Mouse (Mus musculus) myocyte (in vitro differentiated cells): ENCODE measurements around the gene Islr.

Experiments used
- E2F4 ChIP-seq: IDR thresholded peaks from one replicate; pipeline ENCODE4 v1.6.1; 2011; ENCODE audit warnings: mild to moderate bottlenecking, control low read depth, moderate library complexity; ENCODE audit not compliant: insufficient read depth
- USF1 ChIP-seq: IDR thresholded peaks from one replicate; pipeline ENCODE4 v1.6.1; 2011; ENCODE audit warnings: low read depth, mild to moderate bottlenecking, control low read depth, moderate library complexity

DNA sequence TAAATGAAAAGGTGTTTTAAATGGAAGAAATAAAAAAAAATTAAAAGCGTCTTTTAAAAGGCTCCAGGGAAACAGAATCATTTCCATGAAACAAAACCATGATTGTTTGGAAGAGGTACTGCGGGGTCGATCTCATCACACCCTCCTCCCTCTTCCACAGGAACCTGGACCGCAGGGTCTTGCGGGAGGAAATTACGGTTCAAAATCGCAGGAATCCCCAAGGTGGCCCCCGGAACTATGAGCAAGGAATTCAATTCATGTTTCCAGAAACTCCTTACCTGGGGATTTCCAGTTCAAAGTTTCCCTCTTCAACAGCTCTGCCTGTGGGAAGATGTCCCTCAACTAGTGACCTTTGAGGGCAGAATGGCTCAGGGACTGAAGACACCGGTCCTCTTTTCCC is 90.1 kb downstream of the Islr start:
- no peak for TF ChIP-seq USF1
- TF ChIP-seq E2F4 = no peak
